Comparison of ENCODE assay signal across 21 mouse cellular contexts in the genomic region with DNA sequence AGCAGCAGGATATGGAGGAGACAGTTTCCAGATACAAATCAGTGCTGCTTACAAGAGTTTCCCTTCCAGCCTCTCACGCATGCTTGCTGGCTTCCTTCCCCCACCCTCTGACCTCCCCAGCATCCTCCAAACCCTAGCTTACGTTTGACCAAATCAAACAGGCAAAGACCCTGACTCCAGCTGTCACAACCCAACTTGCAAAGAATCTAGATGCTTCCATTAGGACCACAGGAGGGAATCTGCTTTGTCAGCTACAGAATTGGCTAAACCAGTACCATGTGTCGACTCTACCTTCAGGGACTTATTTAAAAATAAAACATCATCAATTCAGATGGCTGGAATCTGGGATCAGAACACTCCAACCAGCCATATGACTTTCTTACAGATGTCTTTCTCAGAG. TPM values are rescaled to one million over a fixed set of nuclear protein-coding genes. Genes with fewer than 3 reads are reported as not detected.
"Had no signal": no experiment of that assay in that cellular context is flagged by ENCODE, and none has a peak within 500 bp of the region (broad histone marks: within the 10 kb centered on the region; RNA-seq: fewer than 3 reads in every experiment).

No protein-coding gene starts in this region.

- H3K27me3 ChIP-seq: lung, embryonic 15.5 days; neural tube, embryonic 12.5 days had no signal

- ATAC-seq: liver, postnatal 0 days; lung, postnatal 0 days had no signal

- H3K4me2 ChIP-seq: lung, embryonic 15.5 days; midbrain, embryonic 12.5 days; neural tube, embryonic 12.5 days had no signal

- H3K4me3 ChIP-seq: lung, embryonic 15.5 days; megakaryocyte, embryonic 14.5 days; midbrain, embryonic 12.5 days; neural tube, embryonic 12.5 days had no signal

- DNase-seq: liver, postnatal 0 days; lung, adult 2 months; lung, postnatal 14 days; lung, postnatal 36 days; midbrain, embryonic 14.5 days; retina, postnatal 1 day; right cerebral cortex, adult 18-20 months; right cerebral cortex, postnatal 25 days; right cerebral cortex, postnatal 4 days; spleen, adult 18-20 months; thymus, adult 18-20 months; thymus, postnatal 14 days; thymus, postnatal 36 days had no signal

- H3K9me3 ChIP-seq: lung, embryonic 15.5 days; midbrain, embryonic 12.5 days; neural tube, embryonic 12.5 days had no signal

- H3K36me3 ChIP-seq: lung, embryonic 15.5 days; midbrain, embryonic 12.5 days; neural tube, embryonic 12.5 days had no signal

- H3K9ac ChIP-seq: liver, postnatal 0 days; lung, embryonic 15.5 days; midbrain, embryonic 12.5 days; neural tube, embryonic 12.5 days had no signal

- H3K27ac ChIP-seq: lung, embryonic 15.5 days; macrophage; midbrain, embryonic 12.5 days; neural tube, embryonic 12.5 days had no signal

RNA-seq across cellular contexts. Expression of a gene that starts 21.6 kb away (rescaled TPM):
- polyA plus RNA-seq: midbrain, embryonic 14.5 days; neural tube, embryonic 12.5 days had no signal

RNA-seq across cellular contexts. Expression of a gene that starts 50.2 kb away (rescaled TPM):
- total RNA-seq: midbrain, postnatal 0 days had no signal
- polyA plus RNA-seq: midbrain, embryonic 12.5 days; midbrain, embryonic 14.5 days; neural tube, embryonic 12.5 days; neural tube, embryonic 14.5 days had no signal
